Mouse (Mus musculus) erythroblast, embryonic 14.5 days (primary cell): ENCODE results near the gene 4930524J08Rik.

Source experiments
- GATA1 ChIP-seq: IDR thresholded peaks from 2 replicates; pipeline ENCODE4 v1.6.1; 2012; ENCODE audit warnings: low read length, inconsistent platforms, mixed read lengths
- TAL1 ChIP-seq: IDR thresholded peaks from 3 replicates; pipeline ENCODE4 v1.6.1; 2012; ENCODE audit warnings: low read length, inconsistent platforms, mixed read lengths

GRCm38 (mm10) chr5:99975776-99976175 lies 3.1 kb upstream of the 4930524J08Rik start:
- TF ChIP-seq GATA1, result no peak
- no peak for TF ChIP-seq TAL1
